Mouse (Mus musculus) frontal cortex, postnatal 10 days (tissue): ENCODE measurements around the gene Trmu.
"Not testable (repeated sequence)": the region's sequence is repeated elsewhere in the genome, so short reads cannot be mapped to it uniquely, and the experiment has no call there.

ENCODE experiments used
- DNase-seq, 2 experiments: peaks; one replicate each; pipeline ENCODE4 v3.0.0; 2022; ENCODE audit warnings: low spot score in 2 of 2, mixed read lengths in 1 of 2

Gene Trmu

GRCm38 (mm10) chr15:85878848-85879497, at the start of gene Trmu:
Gene Trmu (plus strand): TSS chr15:85879312.
- DNase-seq: peak; percentile 86 to 92

- no peak for DNase-seq
Measured at GRCm38 (mm10) chr15:85829470-85829869, 49.6 kb upstream of the Trmu start.

- DNase-seq: peak; percentile 57 to 70
Measured at GRCm38 (mm10) chr15:85831954-85832590, 47.0 kb upstream of the Trmu start, which contains the start of gene Ttc38. Gene Ttc38 (plus strand): TSS chr15:85832306.

- DNase-seq: no peak
Measured at GRCm38 (mm10) chr15:85832599-85832998, 46.5 kb upstream of the Trmu start.

GRCm38 (mm10) chr15:85835335-85835734, 43.8 kb upstream of the Trmu start:
- DNase-seq: no peak

- no peak for DNase-seq
Measured at GRCm38 (mm10) chr15:85836887-85837286, 42.2 kb upstream of the Trmu start.

- DNase-seq: no peak
Measured at GRCm38 (mm10) chr15:85840983-85841382, 38.1 kb upstream of the Trmu start.

- DNase-seq: no peak
Measured at GRCm38 (mm10) chr15:85841796-85842360, 37.2 kb upstream of the Trmu start.

GRCm38 (mm10) chr15:85845071-85845470, 34.0 kb upstream of the Trmu start:
- no peak for DNase-seq

GRCm38 (mm10) chr15:85851656-85852392, 27.3 kb upstream of the Trmu start:
- no peak for DNase-seq

- DNase-seq: no peak
Measured at GRCm38 (mm10) chr15:85858980-85859489, 20.1 kb upstream of the Trmu start.

GRCm38 (mm10) chr15:85859490-85860031, 19.6 kb upstream of the Trmu start, which contains the start of gene Gtse1:
Gene Gtse1 (plus strand): TSS chr15:85859745.
- peak; percentile 92 to 94 for DNase-seq

- DNase-seq: not testable (repeated sequence)
Measured at GRCm38 (mm10) chr15:85865913-85866312, 13.2 kb upstream of the Trmu start.

- peak; percentile 36 to 64 for DNase-seq
Measured at GRCm38 (mm10) chr15:85867696-85868095, 11.4 kb upstream of the Trmu start.

- DNase-seq: no peak
Measured at GRCm38 (mm10) chr15:85877336-85877735, 1.8 kb upstream of the Trmu start.

- no peak for DNase-seq
Measured at GRCm38 (mm10) chr15:85879498-85879895, 385 bp downstream of the Trmu start.

- DNase-seq: no peak
Measured at GRCm38 (mm10) chr15:85885606-85886005, 6.5 kb downstream of the Trmu start.

GRCm38 (mm10) chr15:85889235-85889634, 10.1 kb downstream of the Trmu start:
- no peak for DNase-seq

- DNase-seq: no peak
Measured at GRCm38 (mm10) chr15:85891971-85892370, 12.9 kb downstream of the Trmu start.

- no peak for DNase-seq
Measured at GRCm38 (mm10) chr15:85892498-85893118, 13.5 kb downstream of the Trmu start.

GRCm38 (mm10) chr15:85893871-85894270, 14.8 kb downstream of the Trmu start:
- DNase-seq: no peak
